Mouse (Mus musculus): ENCODE measurements around the gene Vgll4. TPM values are rescaled to one million over a fixed set of nuclear protein-coding genes. Genes with fewer than 3 reads are reported as not detected.

Vgll4 gene
- total and polyA plus RNA-seq, 3 experiments = 34.6 to 73.7 (median 37.3) TPM

DNA sequence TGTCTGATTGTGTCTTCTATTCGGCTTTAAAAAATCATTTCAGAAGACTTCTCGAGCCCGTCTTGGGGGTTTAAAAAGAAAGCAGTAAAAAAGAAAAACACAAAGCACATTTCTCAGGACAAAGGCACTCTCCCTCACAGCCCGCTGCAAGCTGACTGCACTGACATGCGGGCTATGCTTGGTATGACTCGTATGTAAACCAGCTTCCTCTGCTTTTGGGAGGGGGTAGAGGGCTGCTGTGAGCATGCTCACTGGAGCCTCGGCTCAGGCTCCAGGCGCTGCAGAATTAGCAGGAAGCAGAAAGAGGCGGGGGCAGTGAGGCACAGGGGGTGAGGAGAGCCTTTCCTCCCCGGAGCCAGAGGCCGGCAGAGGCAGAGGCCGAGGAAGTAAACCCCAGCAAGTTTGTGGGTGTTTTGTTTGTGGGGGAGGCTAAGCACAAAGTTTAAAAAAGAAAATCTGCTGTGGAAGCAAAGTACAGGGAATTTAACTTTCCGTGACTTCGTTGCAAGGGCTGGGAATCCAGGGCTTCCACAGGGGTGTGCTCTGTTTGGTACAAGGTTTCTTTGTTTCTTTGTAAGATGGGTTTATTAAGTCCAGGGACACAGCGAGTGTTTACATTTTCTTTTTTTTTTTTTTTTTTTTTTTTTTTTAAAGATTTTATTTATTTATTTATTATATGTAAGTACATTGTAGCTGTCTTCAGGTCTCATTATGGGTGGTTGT is 48.0 kb downstream of the Vgll4 start (continued):
- TF ChIP-seq RAD21 (IDR thresholded peaks at IDR 0.05; ENCODE audit: low read depth, low read length) (peak; percentile 19), IRF4 (IDR thresholded peaks at IDR 0.05; ENCODE audit: low read depth, low read length) (peak; percentile 94), HCFC1 (IDR thresholded peaks at IDR 0.05; ENCODE audit: low read depth, low read length) (no peak), BHLHE40 (IDR thresholded peaks at IDR 0.05; ENCODE audit: low read depth, low read length) (peak; percentile 74), MYC (IDR thresholded peaks at IDR 0.05; ENCODE audit: low read depth, low read length) (peak; percentile 89), JUND (conservative IDR thresholded peaks at IDR 0.05; ENCODE audit: low read depth, low read length) (peak; percentile 64), EP300 (IDR thresholded peaks at IDR 0.05; ENCODE audit: low read length) (peak; percentile 83), ZMIZ1 (IDR thresholded peaks at IDR 0.05; ENCODE audit: low read depth, low read length) (0 out of 2 replicates have a peak, but pooled peaks have one; percentile 47)

DNA sequence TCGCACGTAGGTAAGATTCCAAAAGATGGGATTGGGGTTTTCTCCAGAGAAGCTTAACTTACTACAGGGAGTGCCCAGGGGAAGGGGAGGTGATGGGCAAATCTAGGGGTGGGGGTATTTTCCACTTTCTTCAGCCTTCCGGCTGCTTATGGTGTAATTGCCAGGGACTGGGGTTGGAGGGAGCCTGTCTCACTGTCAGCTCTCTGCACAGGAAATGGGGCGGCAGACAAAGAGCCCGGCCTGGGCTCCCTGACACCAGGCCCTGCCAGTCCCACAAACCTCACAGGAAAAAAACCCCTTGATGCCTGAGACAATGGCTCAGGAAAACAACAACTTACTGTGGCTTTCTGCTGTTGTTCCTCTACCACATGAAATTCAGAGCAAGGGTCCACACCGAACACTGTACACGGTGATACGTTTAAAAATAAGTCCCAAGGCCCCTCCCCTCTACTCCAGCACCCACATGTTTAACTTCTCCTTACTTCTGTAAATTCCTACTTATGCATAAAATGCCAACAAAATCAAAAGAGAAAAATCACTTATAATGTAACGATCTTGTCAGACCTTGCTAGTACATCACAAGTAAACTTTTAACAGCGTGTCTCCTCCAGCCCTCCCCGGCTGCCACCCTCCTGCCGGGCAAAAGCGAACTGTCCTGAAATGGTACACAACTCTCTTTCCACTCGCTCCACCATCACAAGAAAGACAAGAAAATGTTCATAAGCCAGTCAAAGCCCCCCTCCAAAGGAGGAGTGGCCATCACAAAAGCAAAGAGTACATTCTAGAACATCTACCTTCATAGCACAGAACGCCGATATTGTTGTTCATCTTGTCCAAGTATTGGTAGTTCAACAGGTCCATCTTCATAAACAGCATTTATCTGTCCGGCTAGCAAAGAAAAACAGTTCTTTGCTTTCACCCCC is 49.0 kb downstream of the Vgll4 start:
- Histone ChIP-seq H3K9ac (ENCODE audit: insufficient read depth, low read depth) (peak overlapping the region; percentile 97), H3K4me1 (ENCODE audit: control insufficient read depth in 1 of 2, insufficient read depth in 2 of 2) (peaks cover 18 to 46% of the 10 kb centered on the region in 2 experiments), H3K4me3 (replicated peaks in 1 of 3; ENCODE audit: low read depth in 2 of 3, low read length in 2 of 3, poor library complexity in 1 of 3) (peak overlapping the region; percentile 73 to 93 (median 79)), H3K27ac (ENCODE audit: insufficient read depth, low read depth) (peak overlapping the region; percentile 32; the same call in 1 of the 2 replicates), H3K9me3 (replicated peaks; ENCODE audit: low read length) (no peaks in the 10 kb centered on the region), H3K79me2 (replicated peaks; ENCODE audit: control insufficient read depth, extremely low read depth, insufficient read depth, poor library complexity, severe bottlenecking) (peaks cover 77% of the 10 kb centered on the region), H3K36me3 (replicated peaks in 1 of 2; ENCODE audit: control insufficient read depth in 1 of 2, insufficient read depth in 1 of 2, low read length in 1 of 2) (peaks cover 0 to 21% of the 10 kb centered on the region in 2 experiments), H3K4me2 (ENCODE audit: insufficient read depth, low read depth, poor library complexity, severe bottlenecking) (peak overlapping the region; percentile 77), H3K27me3 (replicated peaks) (no peaks in the 10 kb centered on the region)
- in situ Hi-C loops (cut with MboI; ENCODE audit: low pct_ligation_motif_present, low pct_unique_long_range_greater_than_20kb, low sequenced_read_pairs) (no loop called here), dilution Hi-C loops (cut with MboI; ENCODE audit: extremely low pct_ligation_motif_present, extremely low pct_unique_long_range_greater_than_20kb, low sequenced_read_pairs) (no loop called here)
- peak; percentile 53 for DNase-seq (ENCODE audit: extremely low read depth)
- TF ChIP-seq MAX (IDR thresholded peaks at IDR 0.05; ENCODE audit: low read length) = 0 out of 2 replicates have a peak, but pooled peaks have one; percentile 6
- peak; percentile 52; the same call in 1 of the 2 replicates for TF ChIP-seq MXI1 (IDR thresholded peaks at IDR 0.05; ENCODE audit: low read depth, low read length)
- peak in 1 of 2 experiments; percentile 14; a peak in 1 of 4 replicates for TF ChIP-seq CTCF (conservative IDR thresholded peaks at IDR 0.05 in 1 of 2, IDR thresholded peaks at IDR 0.05 in 1 of 2; ENCODE audit: low read depth in 2 of 2, low read length in 2 of 2)
- TF ChIP-seq POLR2A (IDR thresholded peaks at IDR 0.05; ENCODE audit: low read depth, low read length) = 0 out of 2 replicates have a peak, but pooled peaks have one; percentile 23
- no peak for TF ChIP-seq NELFE (IDR thresholded peaks at IDR 0.05; ENCODE audit: low read depth, low read length)
- TF ChIP-seq SIN3A (IDR thresholded peaks at IDR 0.05; ENCODE audit: low read length) = no peak
- 0 out of 2 replicates have a peak, but pooled peaks have one; percentile 29 for TF ChIP-seq UBTF (IDR thresholded peaks at IDR 0.05; ENCODE audit: low read depth, low read length)
- TF ChIP-seq MEF2A (IDR thresholded peaks at IDR 0.05; ENCODE audit: borderline replicate concordance, low read depth, low read length) = no peak

Measured in CH12.LX (cell line).